Mouse (Mus musculus) CD4-positive, CD25-positive, alpha-beta regulatory T cell (primary cell): Measurements from ENCODE around the gene Slc25a27. TPM values are rescaled to one million over a fixed set of nuclear protein-coding genes. Genes with fewer than 3 reads are reported as not detected.

Source experiments
- polyA plus RNA-seq: library from polyadenylated mRNA; unstranded; fragments of 100-300 nt; shearing (Covaris generic); gene quantifications from one replicate; pipeline ENCODE4 v1.2.1, GENCODE M21; 2017

The Slc25a27 gene
- polyA plus RNA-seq, result 14.8 TPM

GRCm38 (mm10) chr17:43666576-43667289, at the start of gene Slc25a27:
Gene Slc25a27 (minus strand): TSS chr17:43667214.

GRCm38 (mm10) chr17:43667290-43667843, 353 bp upstream of the Slc25a27 start, which contains the start of gene Cyp39a1:
Gene Cyp39a1 (plus strand): TSS chr17:43667425.

GRCm38 (mm10) chr17:43629496-43630426, 37.3 kb downstream of the Slc25a27 start, which contains the start of gene Tdrd6:
Gene Tdrd6 (minus strand): TSS chr17:43630299.

Other genes starting within 250 kb of the Slc25a27 start
- not detected for gene Mep1a, start 164.4 kb downstream of the Slc25a27 start, polyA plus RNA-seq
- not detected for gene Ankrd66, start 123.6 kb downstream of the Slc25a27 start, polyA plus RNA-seq
- gene Pla2g7, start 99.1 kb downstream of the Slc25a27 start, polyA plus RNA-seq, result 0.62 TPM
- not detected for gene Tdrd6, start 36.9 kb downstream of the Slc25a27 start, polyA plus RNA-seq
- gene Cyp39a1, start 211 bp upstream of the Slc25a27 start, polyA plus RNA-seq, result 0.93 TPM
- not detected for gene Rcan2, start 134.1 kb upstream of the Slc25a27 start, polyA plus RNA-seq